Mouse (Mus musculus): ENCODE measurements around the gene Zfp663. TPM values are rescaled to one million over a fixed set of nuclear protein-coding genes. Genes with fewer than 3 reads are reported as not detected.

The Zfp663 gene
- polyA plus RNA-seq, 1 experiment from 2014 or later = 9.1 TPM

DNA sequence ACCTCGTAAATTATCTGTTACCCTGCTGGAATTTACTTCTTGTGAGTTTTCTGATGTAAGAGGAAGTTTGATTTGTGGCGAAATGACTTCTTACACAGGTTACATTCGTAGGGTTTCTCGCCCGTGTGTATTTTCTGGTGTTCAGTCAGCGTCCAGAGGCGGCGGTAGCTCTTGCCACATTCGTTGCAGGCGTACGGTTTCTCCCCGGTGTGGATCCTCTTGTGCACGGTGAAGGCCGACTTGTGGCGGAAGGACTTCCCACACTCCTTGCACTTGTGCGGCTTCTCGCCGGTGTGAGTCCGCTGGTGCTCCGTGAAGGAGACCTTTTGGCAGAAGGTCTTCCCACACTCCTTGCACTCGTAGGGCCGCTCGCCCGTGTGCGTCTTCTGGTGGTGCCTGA, 11.5 kb upstream of the Zfp663 start:
- no peak overlapping the region for H3K4me3 ChIP-seq (ENCODE audit: low read depth, low read length)
- DNase-seq (ENCODE audit: low spot score) (no peak), ATAC-seq (no peak)
- H3K9ac ChIP-seq (ENCODE audit: low read length) = no peak overlapping the region
- no peak overlapping the region for H3K4me2 ChIP-seq (ENCODE audit: low read length)
- no peaks in the 10 kb centered on the region for H3K4me1 ChIP-seq (ENCODE audit: control insufficient read depth, insufficient read depth, low read length)
- no peak overlapping the region for H3K27ac ChIP-seq (ENCODE audit: low read depth, low read length)
- no peaks in the 10 kb centered on the region for H3K27me3 ChIP-seq (replicated peaks; ENCODE audit: control insufficient read depth, insufficient read depth, low read length)
- WGBS = 96% methylated on average over 25 of the region's 25 CpGs
- H3K9me3 ChIP-seq (replicated peaks; ENCODE audit: control insufficient read depth, low read length) = no peaks in the 10 kb centered on the region
- peaks cover 94% of the 10 kb centered on the region for H3K36me3 ChIP-seq (ENCODE audit: control insufficient read depth, insufficient read depth, low read length)

- no peak overlapping the region for H3K4me2 ChIP-seq (ENCODE audit: low read length)
- 65% methylated on average over 4 of the region's 4 CpGs for WGBS
- H3K9ac ChIP-seq (ENCODE audit: low read length) = no peak overlapping the region
- H3K4me3 ChIP-seq (ENCODE audit: low read depth, low read length) = no peak overlapping the region
- no peak overlapping the region for H3K27ac ChIP-seq (ENCODE audit: low read depth, low read length)
- no peaks in the 10 kb centered on the region for H3K27me3 ChIP-seq (replicated peaks; ENCODE audit: control insufficient read depth, insufficient read depth, low read length)
- peaks cover 61% of the 10 kb centered on the region for H3K36me3 ChIP-seq (ENCODE audit: control insufficient read depth, insufficient read depth, low read length)
- H3K4me1 ChIP-seq (ENCODE audit: control insufficient read depth, insufficient read depth, low read length) = no peaks in the 10 kb centered on the region
- DNase-seq (ENCODE audit: low spot score) (no peak), ATAC-seq (no peak)
- no peaks in the 10 kb centered on the region for H3K9me3 ChIP-seq (replicated peaks; ENCODE audit: control insufficient read depth, low read length)
Measured at GRCm38 (mm10) chr2:165376001-165376400, 7.5 kb upstream of the Zfp663 start.

- DNase-seq (ENCODE audit: low spot score) (no peak), ATAC-seq (no peak)
- 75% methylated on average over 5 of the region's 5 CpGs for WGBS
- H3K9me3 ChIP-seq (replicated peaks; ENCODE audit: control insufficient read depth, low read length) = no peaks in the 10 kb centered on the region
- H3K27ac ChIP-seq (ENCODE audit: low read depth, low read length) = no peak overlapping the region
- no peak overlapping the region for H3K4me3 ChIP-seq (ENCODE audit: low read depth, low read length)
- H3K4me2 ChIP-seq (ENCODE audit: low read length) = no peak overlapping the region
- no peaks in the 10 kb centered on the region for H3K27me3 ChIP-seq (replicated peaks; ENCODE audit: control insufficient read depth, insufficient read depth, low read length)
- no peak overlapping the region for H3K9ac ChIP-seq (ENCODE audit: low read length)
- no peaks in the 10 kb centered on the region for H3K4me1 ChIP-seq (ENCODE audit: control insufficient read depth, insufficient read depth, low read length)
- peaks cover 56% of the 10 kb centered on the region for H3K36me3 ChIP-seq (ENCODE audit: control insufficient read depth, insufficient read depth, low read length)
Measured at GRCm38 (mm10) chr2:165375478-165375877, 6.9 kb upstream of the Zfp663 start.

GRCm38 (mm10) chr2:165371066-165371465, 2.5 kb upstream of the Zfp663 start:
- H3K27me3 ChIP-seq (replicated peaks; ENCODE audit: control insufficient read depth, insufficient read depth, low read length) = no peaks in the 10 kb centered on the region
- peaks cover 18% of the 10 kb centered on the region for H3K36me3 ChIP-seq (ENCODE audit: control insufficient read depth, insufficient read depth, low read length)
- DNase-seq (ENCODE audit: low spot score) (peak; percentile 56), ATAC-seq (no peak)
- 32% methylated on average over 3 of the region's 3 CpGs for WGBS
- H3K4me3 ChIP-seq (ENCODE audit: low read depth, low read length) = no peak overlapping the region
- peaks cover 8% of the 10 kb centered on the region for H3K4me1 ChIP-seq (ENCODE audit: control insufficient read depth, insufficient read depth, low read length)
- no peaks in the 10 kb centered on the region for H3K9me3 ChIP-seq (replicated peaks; ENCODE audit: control insufficient read depth, low read length)
- no peak overlapping the region for H3K27ac ChIP-seq (ENCODE audit: low read depth, low read length)
- H3K4me2 ChIP-seq (ENCODE audit: low read length) = no peak overlapping the region; the same call in 1 of the 2 replicates
- H3K9ac ChIP-seq (ENCODE audit: low read length) = no peak overlapping the region

GRCm38 (mm10) chr2:165370348-165370747, 1.8 kb upstream of the Zfp663 start:
- no peaks in the 10 kb centered on the region for H3K9me3 ChIP-seq (replicated peaks; ENCODE audit: control insufficient read depth, low read length)
- peaks cover 8% of the 10 kb centered on the region for H3K4me1 ChIP-seq (ENCODE audit: control insufficient read depth, insufficient read depth, low read length)
- peaks cover 11% of the 10 kb centered on the region for H3K36me3 ChIP-seq (ENCODE audit: control insufficient read depth, insufficient read depth, low read length)
- 75% methylated on average over 3 of the region's 3 CpGs for WGBS
- ATAC-seq = no peak
- no peak for DNase-seq (ENCODE audit: low spot score)
- no peak overlapping the region for H3K4me2 ChIP-seq (ENCODE audit: low read length)
- H3K9ac ChIP-seq (ENCODE audit: low read length) = no peak overlapping the region
- no peak overlapping the region for H3K27ac ChIP-seq (ENCODE audit: low read depth, low read length)
- H3K4me3 ChIP-seq (ENCODE audit: low read depth, low read length) = no peak overlapping the region
- H3K27me3 ChIP-seq (replicated peaks; ENCODE audit: control insufficient read depth, insufficient read depth, low read length) = no peaks in the 10 kb centered on the region

- peak; percentile 72 for DNase-seq (ENCODE audit: low spot score)
- peak overlapping the region; percentile 42 for H3K4me3 ChIP-seq (ENCODE audit: low read depth, low read length)
- H3K9ac ChIP-seq (ENCODE audit: low read length) = peak overlapping the region; percentile 75
- peaks cover 8% of the 10 kb centered on the region for H3K4me1 ChIP-seq (ENCODE audit: control insufficient read depth, insufficient read depth, low read length)
- H3K4me2 ChIP-seq (ENCODE audit: low read length) = peak overlapping the region; percentile 70
- H3K9me3 ChIP-seq (replicated peaks; ENCODE audit: control insufficient read depth, low read length) = no peaks in the 10 kb centered on the region
- H3K27me3 ChIP-seq (replicated peaks; ENCODE audit: control insufficient read depth, insufficient read depth, low read length) = no peaks in the 10 kb centered on the region
- ATAC-seq = peak; percentile 51
- H3K36me3 ChIP-seq (ENCODE audit: control insufficient read depth, insufficient read depth, low read length) = no peaks in the 10 kb centered on the region
- H3K27ac ChIP-seq (ENCODE audit: low read depth, low read length) = peak overlapping the region; percentile 45; the same call in 1 of the 2 replicates
- under 1% methylated on average over 13 of the region's 13 CpGs for WGBS
Measured at GRCm38 (mm10) chr2:165367868-165368439, 575 bp downstream of the Zfp663 start.

DNA sequence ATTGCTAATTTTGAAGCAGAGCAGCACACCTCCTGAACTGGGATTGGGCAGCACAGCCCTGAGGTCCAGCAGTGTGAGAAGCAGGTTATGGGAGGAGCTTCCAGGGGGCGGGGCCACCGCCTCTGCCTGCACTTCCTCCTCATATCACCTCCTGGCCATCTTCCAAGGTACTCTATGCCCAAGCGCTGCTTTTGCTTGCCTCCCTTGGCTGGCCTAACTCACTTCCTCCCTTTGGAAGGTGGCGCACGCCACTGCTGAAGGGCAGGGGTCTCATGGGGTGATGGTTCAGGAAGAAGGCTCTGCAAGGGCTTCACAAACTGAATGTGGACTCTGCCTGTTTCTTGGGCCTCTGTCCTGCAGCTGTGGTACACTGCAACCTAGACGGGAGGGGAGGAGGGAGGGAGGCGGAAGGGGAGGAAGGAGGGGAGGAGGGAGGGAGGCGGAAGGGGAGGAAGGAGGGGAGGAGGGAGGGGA, 1.4 kb downstream of the Zfp663 start:
- Histone ChIP-seq H3K27ac (ENCODE audit: low read depth, low read length) (no peak overlapping the region), H3K27me3 (replicated peaks; ENCODE audit: control insufficient read depth, insufficient read depth, low read length) (no peaks in the 10 kb centered on the region), H3K4me2 (ENCODE audit: low read length) (peak overlapping the region; percentile 70), H3K9me3 (replicated peaks; ENCODE audit: control insufficient read depth, low read length) (no peaks in the 10 kb centered on the region), H3K36me3 (ENCODE audit: control insufficient read depth, insufficient read depth, low read length) (no peaks in the 10 kb centered on the region), H3K9ac (ENCODE audit: low read length) (no peak overlapping the region), H3K4me3 (ENCODE audit: low read depth, low read length) (no peak overlapping the region), H3K4me1 (ENCODE audit: control insufficient read depth, insufficient read depth, low read length) (peaks cover 8% of the 10 kb centered on the region)
- ATAC-seq (no peak), DNase-seq (ENCODE audit: low spot score) (peak; percentile 36)
- 19% methylated on average over 5 of the region's 8 CpGs for WGBS

- Histone ChIP-seq H3K27ac (ENCODE audit: low read depth, low read length) (no peak overlapping the region), H3K36me3 (ENCODE audit: control insufficient read depth, insufficient read depth, low read length) (no peaks in the 10 kb centered on the region), H3K9me3 (replicated peaks; ENCODE audit: control insufficient read depth, low read length) (no peaks in the 10 kb centered on the region), H3K4me2 (ENCODE audit: low read length) (peak overlapping the region; percentile 27; the same call in 1 of the 2 replicates), H3K4me3 (ENCODE audit: low read depth, low read length) (no peak overlapping the region), H3K4me1 (ENCODE audit: control insufficient read depth, insufficient read depth, low read length) (peaks cover 8% of the 10 kb centered on the region), H3K27me3 (replicated peaks; ENCODE audit: control insufficient read depth, insufficient read depth, low read length) (no peaks in the 10 kb centered on the region), H3K9ac (ENCODE audit: low read length) (0 out of 2 replicates have a peak overlapping the region, but pooled peaks have one; percentile 2)
- 11% methylated on average over 21 of the region's 21 CpGs for WGBS
- ATAC-seq (no peak), DNase-seq (ENCODE audit: low spot score) (peak; percentile 74)
Measured at GRCm38 (mm10) chr2:165364334-165365091, 4.0 kb downstream of the Zfp663 start.

DNA sequence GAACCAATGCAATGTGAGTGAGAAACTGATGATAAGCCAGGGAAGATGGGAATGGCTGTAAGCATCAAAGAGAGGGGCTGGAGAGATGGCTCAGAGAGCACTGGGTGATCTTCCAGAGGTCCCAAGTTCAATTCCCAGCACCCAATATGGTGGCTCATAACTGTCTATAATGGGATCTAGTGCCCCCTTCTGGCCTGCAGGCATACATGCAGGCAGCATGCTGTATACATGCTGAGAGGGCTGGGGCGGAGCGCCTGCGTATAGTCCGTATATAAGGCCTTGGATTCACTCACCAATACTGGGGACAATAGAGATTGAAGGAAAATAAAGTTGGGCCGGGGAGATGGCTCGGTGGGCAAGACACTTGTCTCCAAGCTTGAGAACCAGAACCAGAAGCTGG, 5.2 kb downstream of the Zfp663 start:
- DNase-seq (ENCODE audit: low spot score) (no peak), ATAC-seq (no peak)
- 86% methylated on average over 6 of the region's 6 CpGs for WGBS
- Histone ChIP-seq H3K4me3 (ENCODE audit: low read depth, low read length) (no peak overlapping the region), H3K9ac (ENCODE audit: low read length) (no peak overlapping the region), H3K9me3 (replicated peaks; ENCODE audit: control insufficient read depth, low read length) (no peaks in the 10 kb centered on the region), H3K27ac (ENCODE audit: low read depth, low read length) (no peak overlapping the region), H3K27me3 (replicated peaks; ENCODE audit: control insufficient read depth, insufficient read depth, low read length) (no peaks in the 10 kb centered on the region), H3K36me3 (ENCODE audit: control insufficient read depth, insufficient read depth, low read length) (no peaks in the 10 kb centered on the region), H3K4me1 (ENCODE audit: control insufficient read depth, insufficient read depth, low read length) (peaks cover 8% of the 10 kb centered on the region), H3K4me2 (ENCODE audit: low read length) (no peak overlapping the region)

All from forebrain, embryonic 14.5 days (tissue).